Mouse (Mus musculus): Measurements from ENCODE around the gene Plxna3. TPM values are rescaled to one million over a fixed set of nuclear protein-coding genes. Genes with fewer than 3 reads are reported as not detected.

Plxna3 gene
- 0.63 TPM for polyA plus RNA-seq (2014; fragmentation: Illumina TruSeq; extraction: RNeasy Lipid Tissue Mini Kit (QIAGEN cat#74804); ENCODE audit: low replicate concordance)

GRCm38 (mm10) chrX:74328725-74329161 is at the start of gene Plxna3:
Gene Plxna3, plus strand, starts transcription at chrX:74329066.

DNA sequence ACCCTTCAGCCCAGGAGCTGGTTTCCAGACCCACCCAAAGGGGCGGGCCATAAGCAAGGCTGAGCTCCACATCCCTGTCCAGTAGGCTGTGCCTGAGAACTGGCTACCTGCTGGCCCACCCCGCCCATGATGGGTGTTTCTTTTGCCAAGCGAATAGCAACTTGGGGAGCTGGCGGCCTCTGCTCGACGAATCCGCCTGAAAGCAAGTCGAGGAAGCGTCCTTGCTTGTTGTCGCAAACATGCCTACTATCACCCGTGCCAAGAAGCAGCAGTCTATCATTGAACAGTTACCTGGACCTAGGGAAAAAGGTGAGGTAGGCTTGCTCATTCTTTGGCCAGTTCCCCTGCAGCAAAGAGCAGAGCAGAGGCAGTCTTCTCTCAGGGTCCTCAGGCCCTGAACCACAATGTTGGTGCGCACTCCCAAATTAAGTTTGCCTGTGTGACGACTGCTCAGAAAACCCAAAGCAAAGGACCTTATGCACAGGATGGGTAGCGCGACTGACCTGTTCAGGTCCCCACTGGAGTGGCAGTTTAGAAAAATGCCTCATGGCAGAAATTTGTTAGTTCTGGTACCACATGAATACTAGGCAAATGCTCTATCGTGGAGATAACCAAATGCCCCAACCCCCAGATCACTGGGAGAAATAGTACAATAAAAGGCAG is 47.0 kb upstream of the Plxna3 start, which contains the start of the genes Taz and Dnase1l1:
TSS of gene Taz (plus strand) at position 181 of the 663 bp plus-strand sequence.
TSS of gene Dnase1l1 (minus strand) at position 606 of the 663 bp plus-strand sequence.

GRCm38 (mm10) chrX:74296538-74297448 is 32.1 kb upstream of the Plxna3 start, which contains the start of gene Atp6ap1:
Gene Atp6ap1, plus strand, starts transcription at chrX:74297097.

DNA sequence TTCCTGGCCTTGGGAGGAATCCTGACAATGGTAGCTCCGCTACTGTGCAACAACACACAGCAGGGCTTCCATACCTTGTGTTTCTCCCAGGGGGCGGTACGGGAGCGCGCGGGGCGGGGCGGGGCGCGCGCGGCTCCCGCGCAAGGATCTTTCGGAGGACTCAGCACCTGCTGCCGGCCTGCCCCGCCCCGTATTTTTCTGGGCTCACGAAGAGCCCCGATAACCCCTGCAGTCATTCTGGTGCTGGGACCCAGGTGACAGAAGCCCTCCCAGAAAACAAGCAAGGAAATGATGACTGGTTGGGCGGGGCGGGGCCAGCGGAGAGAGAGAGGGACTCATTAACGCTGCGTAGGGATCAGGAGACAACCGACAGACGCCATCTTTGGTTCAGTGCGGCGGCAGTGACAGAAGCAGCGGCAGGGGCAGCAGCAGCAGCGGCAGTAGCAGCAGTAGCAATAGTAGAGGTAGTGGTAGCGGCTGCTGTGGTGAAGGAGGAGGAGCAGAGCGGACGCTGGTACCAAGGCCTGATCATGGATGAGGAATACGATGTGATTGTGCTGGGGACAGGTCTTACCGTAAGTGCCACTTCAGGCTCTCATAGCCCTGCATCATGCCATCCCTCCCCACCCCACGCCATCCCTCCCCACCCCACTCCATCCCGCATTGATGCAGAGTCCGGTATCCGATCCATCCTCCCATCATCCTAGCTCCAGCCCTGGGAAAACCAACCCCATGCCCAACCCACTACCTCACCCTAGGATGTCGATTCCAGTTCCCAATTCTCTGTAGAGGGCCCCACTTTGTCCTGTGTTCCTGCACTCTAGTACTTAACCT is 23.8 kb upstream of the Plxna3 start, which contains the start of gene Gdi1:
TSS of gene Gdi1 (plus strand) at position 132 of the 834 bp plus-strand sequence.

DNA sequence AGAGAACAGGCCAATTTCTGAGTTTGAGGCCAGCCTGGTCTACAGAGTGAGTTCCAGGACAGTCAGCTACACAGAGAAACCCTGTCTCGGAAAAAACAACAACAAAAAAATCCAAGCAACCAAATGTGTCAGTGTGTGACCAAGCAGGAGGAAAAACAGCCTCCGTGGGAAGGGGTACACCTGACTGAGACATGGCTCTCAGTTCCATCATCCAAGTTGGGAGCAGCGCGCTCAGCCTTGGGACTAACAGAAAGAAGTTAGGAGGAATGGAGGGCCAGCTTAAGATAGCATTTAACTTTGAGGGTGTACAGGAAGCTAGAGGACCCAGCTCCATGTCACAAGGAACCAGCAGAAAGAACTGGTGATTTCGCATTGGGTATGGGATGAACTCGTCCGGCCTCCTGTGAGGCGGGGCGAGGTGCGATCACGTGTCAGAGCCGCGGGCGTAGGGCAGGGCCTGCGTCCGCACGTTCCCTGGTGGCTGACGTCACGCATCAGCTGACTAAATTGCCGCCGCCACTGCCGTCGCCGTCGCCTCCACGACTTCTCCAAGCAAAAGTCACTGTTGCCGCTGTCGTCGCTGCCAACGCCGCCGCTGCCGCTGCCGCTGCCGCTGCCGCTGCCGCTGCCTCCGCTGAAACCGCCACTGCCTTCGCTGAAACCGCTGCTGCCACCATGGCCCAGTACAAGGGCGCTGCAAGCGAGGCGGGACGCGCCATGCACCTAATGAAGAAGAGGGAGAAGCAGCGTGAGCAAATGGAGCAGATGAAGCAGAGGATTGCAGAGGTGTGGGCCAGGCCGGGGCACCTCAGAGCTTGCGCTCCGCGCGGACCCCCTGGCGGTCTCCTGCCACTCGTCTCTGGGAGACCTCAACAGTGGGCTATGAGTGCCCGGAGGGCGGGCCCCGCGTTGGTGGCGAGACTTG is 16.1 kb upstream of the Plxna3 start, which contains the start of gene Fam50a:
TSS of gene Fam50a (plus strand) at position 494 of the 925 bp plus-strand sequence.

GRCm38 (mm10) chrX:74353467-74353770 is 24.6 kb downstream of the Plxna3 start, which contains the start of gene Lage3:
Gene Lage3, minus strand, starts transcription at chrX:74353618.

DNA sequence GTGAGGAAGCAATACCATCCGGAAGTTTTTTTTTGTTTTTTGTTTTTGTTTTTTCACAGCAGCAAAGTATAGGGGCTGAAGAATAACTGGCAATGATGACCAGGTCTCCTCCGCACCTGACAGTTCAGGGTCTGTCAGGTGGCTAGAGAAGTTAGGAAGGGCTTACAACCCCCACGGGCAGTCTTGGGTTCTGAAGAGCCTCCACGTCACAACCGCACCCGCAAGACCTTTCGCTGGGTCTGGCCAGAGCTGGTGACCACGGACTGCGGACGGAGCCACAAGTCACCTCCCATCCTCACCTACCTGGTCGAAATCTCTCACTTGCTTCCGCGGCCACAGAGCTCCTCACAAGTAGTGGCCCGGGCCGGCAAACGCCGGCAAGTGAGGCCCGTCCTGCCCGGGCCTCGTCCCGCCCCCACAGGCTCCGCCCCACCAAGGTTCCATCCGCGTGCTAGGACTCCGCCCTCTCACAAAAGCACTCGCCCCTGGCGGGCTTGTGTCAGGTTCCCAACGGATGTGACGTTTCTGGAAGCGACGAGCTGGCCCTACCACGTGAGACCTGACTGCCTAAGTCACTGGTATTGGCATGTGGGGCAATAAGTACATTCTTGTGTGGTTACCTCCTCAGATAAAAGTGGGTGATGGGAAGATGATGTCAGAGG is 44.2 kb downstream of the Plxna3 start, which contains the start of the genes Ubl4a and Slc10a3:
TSS of gene Ubl4a (minus strand) at position 331 of the 662 bp plus-strand sequence.
TSS of gene Slc10a3 (minus strand) at position 462 of the 662 bp plus-strand sequence.

GRCm38 (mm10) chrX:74392535-74393443 is 63.9 kb downstream of the Plxna3 start, which contains the start of the genes Fam3a and Ikbkg:
Gene Fam3a, minus strand, starts transcription at chrX:74393272.
Gene Ikbkg, plus strand, starts transcription at chrX:74393290.

Other genes starting within 250 kb of the Plxna3 start
- gene Opn1mw, start 201.6 kb upstream of the Plxna3 start, polyA plus RNA-seq (2014; fragmentation: Illumina TruSeq; extraction: RNeasy Lipid Tissue Mini Kit (QIAGEN cat#74804); ENCODE audit: low replicate concordance), result not detected
- 10.2 TPM for gene Mecp2, start 193.7 kb upstream of the Plxna3 start, polyA plus RNA-seq (2014; fragmentation: Illumina TruSeq; extraction: RNeasy Lipid Tissue Mini Kit (QIAGEN cat#74804); ENCODE audit: low replicate concordance)
- gene Tex28, start 161.2 kb upstream of the Plxna3 start, polyA plus RNA-seq (2014; fragmentation: Illumina TruSeq; extraction: RNeasy Lipid Tissue Mini Kit (QIAGEN cat#74804); ENCODE audit: low replicate concordance), result not detected
- not detected for gene Tktl1, start 151.8 kb upstream of the Plxna3 start, polyA plus RNA-seq (2014; fragmentation: Illumina TruSeq; extraction: RNeasy Lipid Tissue Mini Kit (QIAGEN cat#74804); ENCODE audit: low replicate concordance)
- 16.9 TPM for gene Flna, start 79.2 kb upstream of the Plxna3 start, polyA plus RNA-seq (2014; fragmentation: Illumina TruSeq; extraction: RNeasy Lipid Tissue Mini Kit (QIAGEN cat#74804); ENCODE audit: low replicate concordance)
- 23.2 TPM for gene Emd, start 74.4 kb upstream of the Plxna3 start, polyA plus RNA-seq (2014; fragmentation: Illumina TruSeq; extraction: RNeasy Lipid Tissue Mini Kit (QIAGEN cat#74804); ENCODE audit: low replicate concordance)
- gene Rpl10, start 58.3 kb upstream of the Plxna3 start, polyA plus RNA-seq (2014; fragmentation: Illumina TruSeq; extraction: RNeasy Lipid Tissue Mini Kit (QIAGEN cat#74804); ENCODE audit: low replicate concordance), result 610 TPM
- 48.9 TPM for gene Taz, start 47.2 kb upstream of the Plxna3 start, polyA plus RNA-seq (2014; fragmentation: Illumina TruSeq; extraction: RNeasy Lipid Tissue Mini Kit (QIAGEN cat#74804); ENCODE audit: low replicate concordance)
- 52.9 TPM for gene Dnase1l1, start 46.7 kb upstream of the Plxna3 start, polyA plus RNA-seq (2014; fragmentation: Illumina TruSeq; extraction: RNeasy Lipid Tissue Mini Kit (QIAGEN cat#74804); ENCODE audit: low replicate concordance)
- gene Atp6ap1, start 32.0 kb upstream of the Plxna3 start, polyA plus RNA-seq (2014; fragmentation: Illumina TruSeq; extraction: RNeasy Lipid Tissue Mini Kit (QIAGEN cat#74804); ENCODE audit: low replicate concordance), result 90.9 TPM
- gene Gdi1, start 24.1 kb upstream of the Plxna3 start, polyA plus RNA-seq (2014; fragmentation: Illumina TruSeq; extraction: RNeasy Lipid Tissue Mini Kit (QIAGEN cat#74804); ENCODE audit: low replicate concordance), result 81.7 TPM
- 4.8 TPM for gene Fam50a, start 16.0 kb upstream of the Plxna3 start, polyA plus RNA-seq (2014; fragmentation: Illumina TruSeq; extraction: RNeasy Lipid Tissue Mini Kit (QIAGEN cat#74804); ENCODE audit: low replicate concordance)
- gene Lage3, start 24.6 kb downstream of the Plxna3 start, polyA plus RNA-seq (2014; fragmentation: Illumina TruSeq; extraction: RNeasy Lipid Tissue Mini Kit (QIAGEN cat#74804); ENCODE audit: low replicate concordance), result 7.2 TPM
- 27.4 TPM for gene Ubl4a, start 44.2 kb downstream of the Plxna3 start, polyA plus RNA-seq (2014; fragmentation: Illumina TruSeq; extraction: RNeasy Lipid Tissue Mini Kit (QIAGEN cat#74804); ENCODE audit: low replicate concordance)
- gene Slc10a3, start 44.3 kb downstream of the Plxna3 start, polyA plus RNA-seq (2014; fragmentation: Illumina TruSeq; extraction: RNeasy Lipid Tissue Mini Kit (QIAGEN cat#74804); ENCODE audit: low replicate concordance), result 6.6 TPM
- gene Fam3a, start 64.2 kb downstream of the Plxna3 start, polyA plus RNA-seq (2014; fragmentation: Illumina TruSeq; extraction: RNeasy Lipid Tissue Mini Kit (QIAGEN cat#74804); ENCODE audit: low replicate concordance), result 3.7 TPM
- 32.8 TPM for gene Ikbkg, start 64.2 kb downstream of the Plxna3 start, polyA plus RNA-seq (2014; fragmentation: Illumina TruSeq; extraction: RNeasy Lipid Tissue Mini Kit (QIAGEN cat#74804); ENCODE audit: low replicate concordance)
- 8.9 TPM for gene G6pdx, start 100.1 kb downstream of the Plxna3 start, polyA plus RNA-seq (2014; fragmentation: Illumina TruSeq; extraction: RNeasy Lipid Tissue Mini Kit (QIAGEN cat#74804); ENCODE audit: low replicate concordance)
- not detected for gene Gm6880, start 152.3 kb downstream of the Plxna3 start, polyA plus RNA-seq (2014; fragmentation: Illumina TruSeq; extraction: RNeasy Lipid Tissue Mini Kit (QIAGEN cat#74804); ENCODE audit: low replicate concordance)
- not detected for gene Olfr1326-ps1, start 245.8 kb downstream of the Plxna3 start, polyA plus RNA-seq (2014; fragmentation: Illumina TruSeq; extraction: RNeasy Lipid Tissue Mini Kit (QIAGEN cat#74804); ENCODE audit: low replicate concordance)

Measured in small intestine, adult 10 weeks (tissue).